Mouse (Mus musculus) lung, postnatal 0 days (tissue): ENCODE data around the gene 4931440F15Rik.

Experiments used
- CTCF ChIP-seq: IDR thresholded peaks from 2 replicates; pipeline ENCODE4 v1.5.1; 2016; ENCODE audit warnings: antibody characterized with exemption, mild to moderate bottlenecking
- EP300 ChIP-seq: IDR thresholded peaks from 2 replicates; pipeline ENCODE4 v1.6.1; 2016; ENCODE audit warnings: antibody characterized with exemption, mild to moderate bottlenecking, control low read depth

DNA sequence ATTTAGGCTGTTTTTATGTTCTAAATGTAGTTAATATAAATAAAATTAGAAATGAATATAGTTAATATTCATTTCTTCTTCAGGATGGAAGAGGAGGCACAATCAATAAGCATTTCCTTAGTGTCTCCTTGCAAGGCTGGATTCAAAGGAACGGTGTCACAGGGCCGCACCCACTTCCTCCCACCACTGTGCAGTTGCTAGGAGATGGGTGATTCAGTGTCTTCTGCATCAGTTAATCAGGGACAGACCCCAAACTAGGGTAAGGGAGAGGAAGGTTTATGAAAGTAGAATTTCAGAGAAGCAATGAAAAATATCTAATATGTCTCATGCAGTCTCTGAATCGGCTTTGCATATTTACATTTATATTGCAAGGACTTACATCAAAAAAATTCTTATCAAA lies 15.1 kb downstream of the 4931440F15Rik start:
- TF ChIP-seq CTCF, result no peak
- TF ChIP-seq EP300, result no peak
